Comparison of ENCODE assay signal across 8 mouse cellular contexts in genomic region chr11:5445452-5445953, GRCm38 (mm10). TPM values are rescaled to one million over a fixed set of nuclear protein-coding genes. Genes with fewer than 3 reads are reported as not detected.
DNase-seq lines count a peak whose midpoint lies in the region; ATAC-seq and TF ChIP-seq lines count a peak whose summit lies in the region.

No protein-coding gene starts in this region.

- DNase-seq in heart, adult 2 months, result no peak
- no peak for DNase-seq in heart, postnatal 10 days
- no peak for DNase-seq in adrenal gland, postnatal 4 days (ENCODE audit: low spot score in 2 of 2)
- no peak for DNase-seq in layer of hippocampus, postnatal 10 days (ENCODE audit: low spot score in 2 of 2)
- no peak for DNase-seq in ovary, postnatal 10 days (ENCODE audit: low spot score)

- H3K27ac ChIP-seq in heart, adult 2 months, result peak overlapping the region; percentile 78
- no peak overlapping the region for H3K27ac ChIP-seq in cortical plate, adult 2 months (ENCODE audit: insufficient read depth, low read length)
- peak overlapping the region; percentile 66; the same call in 1 of the 2 replicates for H3K27ac ChIP-seq in intestine, embryonic 15.5 days
- H3K27ac ChIP-seq in midbrain, embryonic 13.5 days, result no peak overlapping the region

- H3K4me1 ChIP-seq in heart, adult 2 months (ENCODE audit: control insufficient read depth, insufficient read depth, low read length), result peaks cover 1% of the 10 kb centered on the region; the same call in 1 of the 2 replicates
- no peaks in the 10 kb centered on the region; the same call in 1 of the 2 replicates for H3K4me1 ChIP-seq in cortical plate, adult 2 months (ENCODE audit: control insufficient read depth, insufficient read depth, low read length)
- H3K4me1 ChIP-seq in intestine, embryonic 15.5 days (replicated peaks), result peaks cover 11% of the 10 kb centered on the region; the same call in 1 of the 2 replicates
- peaks cover 29% of the 10 kb centered on the region for H3K4me1 ChIP-seq in midbrain, embryonic 13.5 days (replicated peaks)

- H3K36me3 ChIP-seq in heart, adult 2 months (ENCODE audit: control insufficient read depth, insufficient read depth, low read length), result no peaks in the 10 kb centered on the region; the same call in 1 of the 2 replicates
- no peaks in the 10 kb centered on the region for H3K36me3 ChIP-seq in intestine, embryonic 15.5 days
- no peaks in the 10 kb centered on the region for H3K36me3 ChIP-seq in midbrain, embryonic 13.5 days

- H3K9ac ChIP-seq in heart, adult 2 months (ENCODE audit: low read depth, low read length), result peak overlapping the region; percentile 91
- peak overlapping the region; percentile 57 for H3K9ac ChIP-seq in intestine, embryonic 15.5 days
- no peak overlapping the region for H3K9ac ChIP-seq in midbrain, embryonic 13.5 days (replicated peaks)

- H3K9me3 ChIP-seq in intestine, embryonic 15.5 days, result no peaks in the 10 kb centered on the region
- H3K9me3 ChIP-seq in midbrain, embryonic 13.5 days, result no peaks in the 10 kb centered on the region

- H3K27me3 ChIP-seq in heart, adult 2 months (ENCODE audit: control insufficient read depth, insufficient read depth, low read length), result no peaks in the 10 kb centered on the region
- H3K27me3 ChIP-seq in intestine, embryonic 15.5 days (replicated peaks), result no peaks in the 10 kb centered on the region
- no peaks in the 10 kb centered on the region for H3K27me3 ChIP-seq in midbrain, embryonic 13.5 days

- WGBS in heart, adult 2 months, result 23% methylated on average over 11 of the region's 11 CpGs
- WGBS in intestine, embryonic 15.5 days, result 12% methylated on average over 11 of the region's 11 CpGs
- WGBS in midbrain, embryonic 13.5 days, result 18% methylated on average over 11 of the region's 11 CpGs

- peak overlapping the region; percentile 93 for H3K4me2 ChIP-seq in intestine, embryonic 15.5 days (replicated peaks)
- peak overlapping the region; percentile 95 for H3K4me2 ChIP-seq in midbrain, embryonic 13.5 days (replicated peaks)

- no peak for TF ChIP-seq EP300 in heart, adult 2 months (IDR thresholded peaks at IDR 0.05; ENCODE audit: insufficient read depth, low read depth, low read length)

- no peak for TF ChIP-seq CTCF in heart, adult 2 months (IDR thresholded peaks at IDR 0.05)
- no peak for TF ChIP-seq CTCF in cortical plate, adult 2 months (IDR thresholded peaks at IDR 0.05; ENCODE audit: extremely low read depth, insufficient read depth, low read length)

- H3K4me3 ChIP-seq in heart, adult 2 months, result peak overlapping the region; percentile 55
- H3K4me3 ChIP-seq in cortical plate, adult 2 months (ENCODE audit: insufficient read depth, low read length), result peak overlapping the region; percentile 38
- peak overlapping the region; percentile 88 for H3K4me3 ChIP-seq in intestine, embryonic 15.5 days (replicated peaks)
- H3K4me3 ChIP-seq in midbrain, embryonic 13.5 days (replicated peaks), result peak overlapping the region; percentile 84

- peak; percentile 42 for ATAC-seq in intestine, embryonic 15.5 days
- peak; percentile 34; the same call in 1 of the 2 replicates for ATAC-seq in midbrain, embryonic 13.5 days

- TF ChIP-seq POLR2A in heart, adult 2 months (IDR thresholded peaks at IDR 0.05; ENCODE audit: insufficient read depth, low read depth, low read length), result no peak
- no peak for TF ChIP-seq POLR2A in cortical plate, adult 2 months (IDR thresholded peaks at IDR 0.05; ENCODE audit: extremely low read depth, insufficient read depth, low read length)

- intact Hi-C loops in heart, adult 2 months (cut with DNase I), result no loop called here
- intact Hi-C loops in heart, postnatal 10 days (cut with DNase I), result no loop called here

- H3K79me2 ChIP-seq in heart, adult 2 months (replicated peaks; ENCODE audit: control insufficient read depth, insufficient read depth, low read length), result no peaks in the 10 kb centered on the region

RNA-seq across cellular contexts. Expression of gene Znrf3, which starts 0.9 kb away (rescaled TPM):
- 1 to 10 TPM; 7.3 TPM for total RNA-seq in heart, adult 2 months (2021)
- 2.9 and 4.4 TPM in 2 replicates for polyA plus RNA-seq in heart, adult 2 months (2012; rRNA removed)
- total RNA-seq in heart, postnatal 10 days (2021), result 10 to 100 TPM; 11.9 to 14.7 TPM
- polyA plus RNA-seq in cortical plate, adult 2 months (2012; rRNA removed), result 5.9 and 6.0 TPM in 2 replicates
- polyA plus RNA-seq in intestine, embryonic 15.5 days (2015; fragmentation: Nextera tagmentation; extraction: Ambion mirVana), result 9.0 and 9.6 TPM in 2 replicates
- polyA plus RNA-seq in midbrain, embryonic 13.5 days (2015; fragmentation: Nextera tagmentation; extraction: Ambion mirVana), result 8.0 and 9.6 TPM in 2 replicates
- 10 to 100 TPM; 44.3 to 44.6 TPM for total RNA-seq in adrenal gland, postnatal 4 days (2021)
- total RNA-seq in layer of hippocampus, postnatal 10 days (2021), result 10 to 100 TPM; 20.7 to 21.4 TPM

Comparison
In these comparisons a context has a peak if more than half of its experiments do, and no peak if none do; other contexts are left out.
1. H3K27ac ChIP-seq: peak in heart, adult 2 months (single experiment) and intestine, embryonic 15.5 days (single experiment); none in cortical plate, adult 2 months (single experiment) and midbrain, embryonic 13.5 days (single experiment).
2. H3K4me3 ChIP-seq: peak in every context shown above with its lines; median percentile 88 in intestine, embryonic 15.5 days; 84 in midbrain, embryonic 13.5 days; 55 in heart, adult 2 months; 38 in cortical plate, adult 2 months.